Mouse (Mus musculus): ENCODE data around the gene Ssr1. TPM values are rescaled to one million over a fixed set of nuclear protein-coding genes. Genes with fewer than 3 reads are reported as not detected.

Ssr1 gene
- 82.0 TPM for polyA plus RNA-seq (2017; shearing (Covaris generic))

DNA sequence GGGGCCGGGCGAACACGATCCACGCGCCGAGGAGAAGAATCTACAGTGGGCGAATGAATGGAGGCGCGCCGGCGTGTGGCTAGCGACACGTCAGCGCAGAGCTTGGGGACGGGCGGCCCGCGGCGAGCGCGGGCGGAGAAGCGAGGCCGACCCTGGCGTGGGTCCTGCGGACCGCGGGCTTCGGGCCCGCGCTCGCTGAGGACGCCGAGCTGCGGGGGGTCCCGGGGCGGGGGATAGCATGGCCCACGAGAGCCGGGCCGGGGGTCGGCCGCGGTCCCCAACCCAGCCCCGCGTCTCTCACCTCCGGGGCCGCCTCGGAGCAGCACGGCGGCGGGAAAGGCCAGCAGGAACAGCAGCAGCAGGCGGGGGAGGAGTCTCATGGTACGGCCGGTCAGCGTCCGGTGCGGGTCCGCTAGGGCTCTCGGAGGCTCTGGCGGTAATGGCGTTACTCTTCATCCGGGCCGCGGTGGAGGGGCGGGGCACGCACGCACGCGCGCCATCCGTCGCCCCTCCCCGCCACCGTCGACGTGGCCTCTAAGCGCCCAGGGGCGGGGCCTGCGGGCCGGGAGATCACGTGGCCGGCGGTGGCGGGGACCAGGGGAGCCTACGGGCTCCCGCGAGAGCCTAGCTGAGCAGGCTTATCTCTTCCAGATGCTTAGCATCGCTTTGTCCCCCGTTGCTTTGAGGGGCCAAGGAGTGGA lies at the start of gene Ssr1:
Gene Ssr1 (minus strand): TSS at position 514 of the 701 bp plus-strand sequence.

DNA sequence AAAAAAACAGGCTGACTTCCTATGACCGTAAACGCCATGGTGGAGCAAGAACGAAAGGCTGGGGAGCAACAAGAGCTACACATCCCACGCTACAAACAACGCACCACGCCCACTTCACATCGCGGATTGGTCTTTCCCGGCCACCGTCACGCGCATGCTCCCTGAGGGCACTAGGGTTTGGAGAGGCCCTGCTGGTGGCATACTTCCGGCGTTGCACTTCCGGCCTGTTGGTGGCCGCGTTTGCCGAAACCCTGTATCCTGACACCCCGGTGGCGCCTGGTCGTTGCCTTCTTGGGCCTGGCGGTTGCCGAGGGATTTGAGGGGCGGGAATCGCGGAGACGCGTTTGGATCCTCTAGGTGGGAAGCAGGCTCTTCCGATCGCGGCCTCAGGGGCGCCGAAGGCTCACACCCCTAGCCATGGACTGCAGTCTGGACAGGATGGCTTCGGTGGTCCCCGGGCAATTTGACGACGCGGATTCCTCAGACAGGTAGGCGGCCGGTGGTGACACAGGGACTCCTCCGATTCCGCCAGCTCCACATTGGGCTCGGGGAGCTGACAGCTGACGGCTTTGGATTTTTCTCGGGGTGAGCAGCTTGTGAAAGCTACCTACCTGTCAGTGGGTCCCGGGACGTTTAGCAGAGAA lies 43.1 kb upstream of the Ssr1 start, which contains the start of gene Cage1:
Gene Cage1 (minus strand): TSS at position 26 of the 644 bp plus-strand sequence.

DNA sequence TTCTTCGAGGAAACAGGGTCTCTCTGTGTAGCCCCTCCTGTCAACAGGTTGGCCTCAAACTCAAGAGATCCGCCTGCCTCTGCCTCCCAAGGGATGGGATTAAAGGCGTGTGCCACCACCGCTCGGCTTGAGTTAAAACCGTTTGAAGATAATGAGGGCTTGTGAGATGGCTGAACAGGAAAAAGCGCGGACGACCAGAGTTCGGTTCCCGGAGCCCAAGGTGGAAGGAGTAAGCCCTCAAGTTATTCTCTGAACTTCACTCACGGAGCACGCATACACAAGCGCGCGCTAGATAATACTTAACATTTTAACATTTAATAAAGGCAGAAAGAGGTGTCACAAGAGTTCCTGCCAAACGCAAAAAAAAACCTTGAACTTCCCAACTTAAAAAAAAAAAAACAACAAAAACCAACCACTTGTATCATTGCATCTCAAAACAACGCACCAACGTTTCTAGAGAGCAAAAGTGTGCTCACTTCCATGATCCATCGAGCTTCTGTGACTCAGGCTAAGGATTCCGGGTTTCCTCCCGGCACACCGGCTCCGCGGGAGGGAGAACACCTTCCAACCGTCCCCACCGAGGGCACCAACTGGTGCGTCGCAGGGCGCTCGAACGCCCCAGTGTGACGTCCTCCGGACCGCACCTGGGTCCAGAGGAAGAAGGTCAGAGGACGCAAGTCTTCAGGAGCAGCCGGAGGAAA lies 42.5 kb upstream of the Ssr1 start, which contains the start of gene Riok1:
Gene Riok1 (plus strand): TSS at position 653 of the 701 bp plus-strand sequence.

Other genes starting within 250 kb of the Ssr1 start
- gene Rreb1, start 215.8 kb downstream of the Ssr1 start, polyA plus RNA-seq (2017; shearing (Covaris generic)): 12.6 TPM
- gene Riok1, start 42.8 kb upstream of the Ssr1 start, polyA plus RNA-seq (2017; shearing (Covaris generic)): 94.6 TPM
- gene Cage1, start 42.9 kb upstream of the Ssr1 start, polyA plus RNA-seq (2017; shearing (Covaris generic)): 0.82 TPM
- 0.54 TPM for gene Dsp, start 157.1 kb upstream of the Ssr1 start, polyA plus RNA-seq (2017; shearing (Covaris generic))
- 67.5 TPM for gene Snrnp48, start 210.7 kb upstream of the Ssr1 start, polyA plus RNA-seq (2017; shearing (Covaris generic))

Measured in activated CD4-positive, CD25-positive, alpha-beta regulatory T cell, adult 9 weeks (primary cell).